Mouse (Mus musculus) MEL (cell line): ENCODE measurements around the gene Ubash3b. TPM values are rescaled to one million over a fixed set of nuclear protein-coding genes. Genes with fewer than 3 reads are reported as not detected.

Experiments
- DNase-seq: peaks from one replicate; pipeline ENCODE4 v3.0.0; 2011; ENCODE audit warnings: low read depth, low spot score
- H3K27ac ChIP-seq: 2 replicates; pipeline ENCODE4 v1.5.1; 2012; ENCODE audit warnings: low read depth, mild to moderate bottlenecking, control low read depth, low read length, moderate library complexity; ENCODE audit not compliant: control insufficient read depth
- H3K27me3 ChIP-seq, 2 experiments: fragments of 150-350 bp in 1 of 2; sonication (generic) in 1 of 2; 2 replicates each; pipeline ENCODE4 v1.6.1; 2012; ENCODE audit warnings: low read length in 2 of 2, mild to moderate bottlenecking in 2 of 2, improper control_type of control experiment in 1 of 2, moderate library complexity in 1 of 2; ENCODE audit not compliant: insufficient read depth in 2 of 2, control insufficient read depth in 1 of 2
- H3K36me3 ChIP-seq, 2 experiments: 2 replicates each; pipeline ENCODE4 v1.6.1; 2012 to 2014; ENCODE audit warnings: low read length in 2 of 2, improper control_type of control experiment in 1 of 2, inconsistent platforms in 1 of 2, mild to moderate bottlenecking in 1 of 2; ENCODE audit not compliant: insufficient read depth in 2 of 2, control insufficient read depth in 1 of 2
- H3K4me1 ChIP-seq, 2 experiments: fragments of 150-350 bp in 1 of 2; sonication (generic) in 1 of 2; 2 replicates each; pipeline ENCODE4 v1.6.1; 2012; ENCODE audit warnings: low read length in 2 of 2, improper control_type of control experiment in 1 of 2, mild to moderate bottlenecking in 1 of 2; ENCODE audit not compliant: insufficient read depth in 2 of 2, control insufficient read depth in 1 of 2
- H3K4me3 ChIP-seq, 2 experiments: fragments of 150-350 bp in 1 of 2; sonication (generic) in 1 of 2; 2 replicates each; pipeline ENCODE4 v1.5.1; 2012; ENCODE audit warnings: low read depth in 2 of 2, low read length in 2 of 2, mild to moderate bottlenecking in 2 of 2, moderate library complexity in 2 of 2, control low read depth in 1 of 2, improper control_type of control experiment in 1 of 2; ENCODE audit not compliant: control insufficient read depth in 1 of 2, insufficient read depth in 1 of 2
- H3K79me2 ChIP-seq: 2 replicates; pipeline ENCODE4 v1.6.1; 2012; ENCODE audit warnings: mild to moderate bottlenecking, low read length, moderate library complexity; ENCODE audit not compliant: control insufficient read depth, poor library complexity, insufficient read depth
- H3K9ac ChIP-seq: 2 replicates; pipeline ENCODE4 v1.6.1; 2012; ENCODE audit warnings: low read depth, mild to moderate bottlenecking, control low read depth, low read length, moderate library complexity; ENCODE audit not compliant: control insufficient read depth, poor library complexity, severe bottlenecking
- H3K9me3 ChIP-seq: fragments of 150-350 bp; sonication (generic); replicated peaks from 2 replicates; pipeline ENCODE4 v1.6.1; 2012; ENCODE audit warnings: mild to moderate bottlenecking, low read length, improper control_type of control experiment, moderate library complexity; ENCODE audit not compliant: insufficient read depth
- BHLHE40 ChIP-seq: IDR thresholded peaks from 2 replicates; pipeline ENCODE4 v1.6.1; 2012; ENCODE audit warnings: low read depth, mild to moderate bottlenecking, inconsistent platforms, low read length, improper control_type of control experiment, borderline replicate concordance
- CHD2 ChIP-seq: IDR thresholded peaks from 2 replicates; pipeline ENCODE4 v1.6.1; 2011; ENCODE audit warnings: low read length, improper control_type of control experiment
- CTCF ChIP-seq, 3 experiments: IDR thresholded peaks in 2 of 3; conservative IDR thresholded peaks in 1 of 3; 2 replicates each; pipeline ENCODE4 v1.5.1; 2011 to 2012; ENCODE audit warnings: low read length in 3 of 3, low read depth in 2 of 3, mild to moderate bottlenecking in 2 of 3, improper control_type of control experiment in 1 of 3, inconsistent platforms in 1 of 3, mixed read lengths in 1 of 3, moderate library complexity in 1 of 3; ENCODE audit not compliant: control insufficient read depth in 1 of 3, insufficient read depth in 1 of 3, poor library complexity in 1 of 3, severe bottlenecking in 1 of 3
- ETS1 ChIP-seq: IDR thresholded peaks from 2 replicates; pipeline ENCODE4 v1.6.1; 2012; ENCODE audit warnings: low read depth, mild to moderate bottlenecking, inconsistent platforms, low read length, improper control_type of control experiment, moderate library complexity
- GABPA ChIP-seq: IDR thresholded peaks from 2 replicates; pipeline ENCODE4 v1.6.1; 2012; ENCODE audit warnings: low read depth, mild to moderate bottlenecking, inconsistent platforms, low read length, improper control_type of control experiment, moderate library complexity
- KAT2A ChIP-seq: conservative IDR thresholded peaks from 2 replicates; pipeline ENCODE4 v1.6.1; 2012; ENCODE audit warnings: low read depth, low read length, improper control_type of control experiment, inconsistent platforms
- MAFK ChIP-seq: IDR thresholded peaks from 2 replicates; pipeline ENCODE4 v1.6.1; 2011; ENCODE audit warnings: low read depth, mild to moderate bottlenecking, low read length, improper control_type of control experiment, borderline replicate concordance
- MAX ChIP-seq: IDR thresholded peaks from 2 replicates; pipeline ENCODE4 v1.6.1; 2011; ENCODE audit warnings: low read length, improper control_type of control experiment
- MAZ ChIP-seq: IDR thresholded peaks from 2 replicates; pipeline ENCODE4 v1.6.1; 2012; ENCODE audit warnings: low read depth, mild to moderate bottlenecking, inconsistent platforms, low read length, improper control_type of control experiment
- MEF2A ChIP-seq: IDR thresholded peaks from 2 replicates; pipeline ENCODE4 v1.6.1; 2014; ENCODE audit warnings: low read depth, mild to moderate bottlenecking, inconsistent platforms, low read length, improper control_type of control experiment; ENCODE audit not compliant: poor library complexity, insufficient replicate concordance, severe bottlenecking; ENCODE audit errors: extremely low read depth
- MYC ChIP-seq: IDR thresholded peaks from 2 replicates; pipeline ENCODE4 v1.6.1; 2011; ENCODE audit warnings: low read depth, mild to moderate bottlenecking, low read length, improper control_type of control experiment, moderate library complexity
- NELFE ChIP-seq: IDR thresholded peaks from 2 replicates; pipeline ENCODE4 v1.6.1; 2011; ENCODE audit warnings: low read depth, low read length, improper control_type of control experiment
- NRF1 ChIP-seq: IDR thresholded peaks from 2 replicates; pipeline ENCODE4 v1.6.1; 2014; ENCODE audit warnings: low read depth, mild to moderate bottlenecking, inconsistent platforms, low read length, improper control_type of control experiment, moderate library complexity; ENCODE audit not compliant: poor library complexity, insufficient read depth, severe bottlenecking
- POLR2A ChIP-seq, 2 experiments: IDR thresholded peaks; 2 replicates each; pipeline ENCODE4 v1.6.1; 2011 to 2012; ENCODE audit warnings: low read length in 2 of 2, mild to moderate bottlenecking in 2 of 2, control low read depth in 1 of 2, improper control_type of control experiment in 1 of 2, low read depth in 1 of 2, moderate library complexity in 1 of 2; ENCODE audit not compliant: control insufficient read depth in 1 of 2, insufficient read depth in 1 of 2, poor library complexity in 1 of 2
- POLR2AphosphoS2 ChIP-seq: IDR thresholded peaks from 2 replicates; pipeline ENCODE4 v1.6.1; 2011; ENCODE audit warnings: low read length, improper control_type of control experiment
- POLR2AphosphoS5 ChIP-seq: IDR thresholded peaks from 2 replicates; pipeline ENCODE4 v1.6.1; 2012; ENCODE audit warnings: low read depth, borderline replicate concordance, mild to moderate bottlenecking, inconsistent platforms, low read length, moderate library complexity, mixed read lengths
- RCOR1 ChIP-seq: IDR thresholded peaks from 2 replicates; pipeline ENCODE4 v1.6.1; 2012; ENCODE audit warnings: low read depth, mild to moderate bottlenecking, inconsistent platforms, low read length, improper control_type of control experiment
- SMC3 ChIP-seq: IDR thresholded peaks from 2 replicates; pipeline ENCODE4 v1.6.1; 2011; ENCODE audit warnings: low read depth, low read length, improper control_type of control experiment
- TAL1 ChIP-seq: IDR thresholded peaks from 2 replicates; pipeline ENCODE4 v1.6.1; 2012; ENCODE audit warnings: mild to moderate bottlenecking, inconsistent platforms, low read length, moderate library complexity, mixed read lengths
- TBP ChIP-seq: IDR thresholded peaks from 2 replicates; pipeline ENCODE4 v1.8.0; 2011; ENCODE audit warnings: low read depth, low read length, improper control_type of control experiment
- USF2 ChIP-seq, 2 experiments: IDR thresholded peaks; 2 replicates each; pipeline ENCODE4 v1.6.1; 2011 to 2012; ENCODE audit warnings: improper control_type of control experiment in 2 of 2, low read length in 2 of 2, borderline replicate concordance in 1 of 2, inconsistent platforms in 1 of 2, low read depth in 1 of 2, mild to moderate bottlenecking in 1 of 2; ENCODE audit not compliant: insufficient read depth in 1 of 2
- ZC3H11A ChIP-seq: IDR thresholded peaks from 2 replicates; pipeline ENCODE4 v1.6.1; 2012; ENCODE audit warnings: low read depth, mild to moderate bottlenecking, inconsistent platforms, low read length, improper control_type of control experiment
- ZKSCAN1 ChIP-seq: IDR thresholded peaks from 2 replicates; pipeline ENCODE4 v1.6.1; 2012; ENCODE audit warnings: low read depth, mild to moderate bottlenecking, inconsistent platforms, low read length, improper control_type of control experiment, moderate library complexity
- ZNF384 ChIP-seq: IDR thresholded peaks from 2 replicates; pipeline ENCODE4 v1.6.1; 2012; ENCODE audit warnings: low read depth, mild to moderate bottlenecking, inconsistent platforms, low read length, improper control_type of control experiment
- polyA plus RNA-seq, 2 experiments: library from polyadenylated mRNA; stranded (reverse) in 1 of 2; unstranded in 1 of 2; fragments of >175 nt in 1 of 2; fragments of >200 nt in 1 of 2; gene quantifications; 2 replicates each; pipeline versions ENCODE4 v1.2.1 to v1.2.4; 2012; ENCODE audit warnings: low replicate concordance in 2 of 2, low read depth in 1 of 2; ENCODE audit not compliant: insufficient read length in 2 of 2, insufficient read depth in 1 of 2, missing spikeins in 1 of 2
- total RNA-seq: library from RNA; depleted of rRNA; stranded (reverse); fragments of 300-350 nt; gene quantifications from 2 replicates; pipeline ENCODE4 v1.2.3, GENCODE M21; 2012

The Ubash3b gene
- total and polyA plus RNA-seq, 3 experiments: 5.4 to 11.3 TPM; not detected in 1

GRCm38 (mm10) chr9:41020486-41020885 is 141.0 kb downstream of the Ubash3b start:
- Histone ChIP-seq H3K36me3 (no peaks in the 10 kb centered on the region), H3K9ac (no peak overlapping the region)

GRCm38 (mm10) chr9:41014512-41014911 is 147.0 kb downstream of the Ubash3b start:
- Histone ChIP-seq H3K79me2 (no peaks in the 10 kb centered on the region), H3K4me1 (no peaks in the 10 kb centered on the region), H3K9me3 (no peaks in the 10 kb centered on the region), H3K36me3 (no peaks in the 10 kb centered on the region), H3K4me3 (no peak overlapping the region), H3K27me3 (no peaks in the 10 kb centered on the region), H3K27ac (no peak overlapping the region), H3K9ac (no peak overlapping the region)
- TF ChIP-seq USF2 (IDR thresholded peaks at IDR 0.05; ENCODE audit: borderline replicate concordance in 1 of 2, insufficient read depth in 1 of 2, low read depth in 1 of 2, low read length in 2 of 2) (no peak), POLR2AphosphoS5 (no peak), MYC (no peak), POLR2A (IDR thresholded peaks at IDR 0.05; ENCODE audit: control insufficient read depth in 1 of 2, insufficient read depth in 1 of 2, low read depth in 1 of 2, low read length in 2 of 2, poor library complexity in 1 of 2) (no peak), ZNF384 (no peak), MEF2A (no peak)
- DNase-seq: no peak

More at GRCm38 (mm10) chr9:41020486-41020885, 141.0 kb downstream of the Ubash3b start:
- Histone ChIP-seq H3K9me3 (no peaks in the 10 kb centered on the region), H3K4me1 (no peaks in the 10 kb centered on the region), H3K27ac (no peak overlapping the region), H3K4me3 (no peak overlapping the region), H3K79me2 (no peaks in the 10 kb centered on the region), H3K27me3 (no peaks in the 10 kb centered on the region)
- TF ChIP-seq CTCF (IDR thresholded peaks at IDR 0.05 in 2 of 3, conservative IDR thresholded peaks at IDR 0.05 in 1 of 3; ENCODE audit: control insufficient read depth in 1 of 3, insufficient read depth in 1 of 3, low read depth in 2 of 3, low read length in 3 of 3, poor library complexity in 1 of 3, severe bottlenecking in 1 of 3): no peak
- no peak for TF ChIP-seq ZC3H11A
- TF ChIP-seq NELFE: no peak
- TF ChIP-seq MAX: no peak
- TF ChIP-seq POLR2A (IDR thresholded peaks at IDR 0.05; ENCODE audit: control insufficient read depth in 1 of 2, insufficient read depth in 1 of 2, low read depth in 1 of 2, low read length in 2 of 2, poor library complexity in 1 of 2): no peak
- TF ChIP-seq USF2 (IDR thresholded peaks at IDR 0.05; ENCODE audit: borderline replicate concordance in 1 of 2, insufficient read depth in 1 of 2, low read depth in 1 of 2, low read length in 2 of 2): no peak
- no peak for DNase-seq

- no peaks in the 10 kb centered on the region for H3K4me1 ChIP-seq
- H3K27me3 ChIP-seq: no peaks in the 10 kb centered on the region
- H3K79me2 ChIP-seq: no peaks in the 10 kb centered on the region
- H3K4me3 ChIP-seq: no peak overlapping the region
- no peak for DNase-seq
- H3K9ac ChIP-seq: no peak overlapping the region
- H3K36me3 ChIP-seq: no peaks in the 10 kb centered on the region
- TF ChIP-seq POLR2AphosphoS2 (no peak), MAFK (no peak), GABPA (no peak), MAZ (no peak), RCOR1 (no peak), POLR2AphosphoS5 (no peak), ZKSCAN1 (no peak), NRF1 (no peak), ETS1 (no peak), CHD2 (no peak), KAT2A (no peak), ZC3H11A (no peak), TBP (no peak), TAL1 (no peak), BHLHE40 (no peak), SMC3 (no peak)
- H3K27ac ChIP-seq: no peak overlapping the region
- no peaks in the 10 kb centered on the region for H3K9me3 ChIP-seq
These were observed 149.0 kb downstream of the Ubash3b start for GRCm38 (mm10) chr9:41012456-41012855.
